Mouse (Mus musculus): ENCODE measurements around the gene Asnsd1. TPM values are rescaled to one million over a fixed set of nuclear protein-coding genes. Genes with fewer than 3 reads are reported as not detected.

Gene Asnsd1
- polyA plus RNA-seq, 1 experiment from 2014 or later, result 45.5 TPM

- Histone ChIP-seq H3K9me3 (ENCODE audit: control insufficient read depth) (no peaks in the 10 kb centered on the region), H3K4me1 (replicated peaks; ENCODE audit: control insufficient read depth, insufficient read depth, low read length) (0 out of 2 replicates have a peak, but pooled peaks cover 3% of the 10 kb centered on the region), H3K27me3 (replicated peaks; ENCODE audit: control insufficient read depth, insufficient read depth, low read length) (no peaks in the 10 kb centered on the region), H3K9ac (ENCODE audit: low read depth, low read length) (no peak overlapping the region), H3K36me3 (ENCODE audit: control insufficient read depth, insufficient read depth) (0 out of 2 replicates have a peak, but pooled peaks cover 2% of the 10 kb centered on the region), H3K4me3 (ENCODE audit: low read depth, low read length) (no peak overlapping the region), H3K27ac (ENCODE audit: low read depth, low read length) (no peak overlapping the region), H3K4me2 (replicated peaks; ENCODE audit: low read depth) (no peak overlapping the region)
- WGBS, result 51% methylated on average over 5 of the region's 5 CpGs
- ATAC-seq, result peak; percentile 81
- peak; percentile 19; the same call in 1 of the 2 replicates for TF ChIP-seq CTCF (IDR thresholded peaks at IDR 0.05; ENCODE audit: low read depth)
Observed at GRCm38 (mm10) chr1:53323254-53323653, 29.3 kb downstream of the Asnsd1 start.

GRCm38 (mm10) chr1:53321662-53322344, 30.7 kb downstream of the Asnsd1 start:
- no peak for ATAC-seq
- no peaks in the 10 kb centered on the region for H3K9me3 ChIP-seq (ENCODE audit: control insufficient read depth)
- H3K4me2 ChIP-seq (replicated peaks; ENCODE audit: low read depth), result no peak overlapping the region
- H3K27me3 ChIP-seq (replicated peaks; ENCODE audit: control insufficient read depth, insufficient read depth, low read length), result no peaks in the 10 kb centered on the region
- no peak overlapping the region for H3K4me3 ChIP-seq (ENCODE audit: low read depth, low read length)
- no peak overlapping the region for H3K9ac ChIP-seq (ENCODE audit: low read depth, low read length)
- peaks cover 7% of the 10 kb centered on the region; the same call in 1 of the 2 replicates for H3K36me3 ChIP-seq (ENCODE audit: control insufficient read depth, insufficient read depth)
- H3K4me1 ChIP-seq (replicated peaks; ENCODE audit: control insufficient read depth, insufficient read depth, low read length), result 0 out of 2 replicates have a peak, but pooled peaks cover 3% of the 10 kb centered on the region
- TF ChIP-seq CTCF (IDR thresholded peaks at IDR 0.05; ENCODE audit: low read depth), result no peak
- WGBS, result 92% methylated on average over 4 of the region's 4 CpGs
- H3K27ac ChIP-seq (ENCODE audit: low read depth, low read length), result no peak overlapping the region

GRCm38 (mm10) chr1:53312989-53313967, 39.3 kb downstream of the Asnsd1 start, which contains the start of gene Osgepl1:
Gene Osgepl1, plus strand, starts transcription at chr1:53313624.
- 1% methylated on average over 27 of the region's 27 CpGs for WGBS
- peak within 1 kb of the TSS; percentile 74 for H3K4me3 ChIP-seq (ENCODE audit: low read depth, low read length)
- no peaks in the 10 kb centered on the region for H3K4me1 ChIP-seq (replicated peaks; ENCODE audit: control insufficient read depth, insufficient read depth, low read length)
- peak; percentile 58 for TF ChIP-seq CTCF (IDR thresholded peaks at IDR 0.05; ENCODE audit: low read depth)
- H3K9me3 ChIP-seq (ENCODE audit: control insufficient read depth), result no peaks in the 10 kb centered on the region
- H3K4me2 ChIP-seq (replicated peaks; ENCODE audit: low read depth), result peak within 1 kb of the TSS; percentile 80
- H3K36me3 ChIP-seq (ENCODE audit: control insufficient read depth, insufficient read depth), result peaks cover 11% of the 10 kb centered on the region
- H3K27me3 ChIP-seq (replicated peaks; ENCODE audit: control insufficient read depth, insufficient read depth, low read length), result no peaks in the 10 kb centered on the region
- peak; percentile 96 for ATAC-seq
- peak within 1 kb of the TSS; percentile 80 for H3K27ac ChIP-seq (ENCODE audit: low read depth, low read length)
- peak within 1 kb of the TSS; percentile 72 for H3K9ac ChIP-seq (ENCODE audit: low read depth, low read length)

- ATAC-seq, result no peak
- no peak for TF ChIP-seq CTCF (IDR thresholded peaks at IDR 0.05; ENCODE audit: low read depth)
- no peak overlapping the region for H3K9ac ChIP-seq (ENCODE audit: low read depth, low read length)
- H3K4me1 ChIP-seq (replicated peaks; ENCODE audit: control insufficient read depth, insufficient read depth, low read length), result no peaks in the 10 kb centered on the region
- H3K9me3 ChIP-seq (ENCODE audit: control insufficient read depth), result no peaks in the 10 kb centered on the region
- H3K4me3 ChIP-seq (ENCODE audit: low read depth, low read length), result no peak overlapping the region
- H3K27ac ChIP-seq (ENCODE audit: low read depth, low read length), result no peak overlapping the region
- H3K36me3 ChIP-seq (ENCODE audit: control insufficient read depth, insufficient read depth), result 0 out of 2 replicates have a peak, but pooled peaks cover 4% of the 10 kb centered on the region
- H3K27me3 ChIP-seq (replicated peaks; ENCODE audit: control insufficient read depth, insufficient read depth, low read length), result no peaks in the 10 kb centered on the region
- 66% methylated on average over 4 of the region's 4 CpGs for WGBS
- no peak overlapping the region for H3K4me2 ChIP-seq (replicated peaks; ENCODE audit: low read depth)
Observed at GRCm38 (mm10) chr1:53300506-53300905, 52.0 kb downstream of the Asnsd1 start.

- Histone ChIP-seq H3K4me2 (replicated peaks; ENCODE audit: low read depth) (peak within 1 kb of the TSS; percentile 79), H3K9ac (ENCODE audit: low read depth, low read length) (peak within 1 kb of the TSS; percentile 78), H3K36me3 (ENCODE audit: control insufficient read depth, insufficient read depth) (0 out of 2 replicates have a peak, but pooled peaks cover 4% of the 10 kb centered on the region), H3K4me3 (ENCODE audit: low read depth, low read length) (peak within 1 kb of the TSS; percentile 73), H3K27ac (ENCODE audit: low read depth, low read length) (peak within 1 kb of the TSS; percentile 91), H3K9me3 (ENCODE audit: control insufficient read depth) (no peaks in the 10 kb centered on the region), H3K27me3 (replicated peaks; ENCODE audit: control insufficient read depth, insufficient read depth, low read length) (no peaks in the 10 kb centered on the region), H3K4me1 (replicated peaks; ENCODE audit: control insufficient read depth, insufficient read depth, low read length) (0 out of 2 replicates have a peak, but pooled peaks cover 2% of the 10 kb centered on the region)
- WGBS, result under 1% methylated on average over 66 of the region's 66 CpGs
- ATAC-seq, result peak; percentile 100
- peak; percentile 37 for TF ChIP-seq CTCF (IDR thresholded peaks at IDR 0.05; ENCODE audit: low read depth)
Observed at GRCm38 (mm10) chr1:53296581-53297383, 55.8 kb downstream of the Asnsd1 start, which contains the start of the genes Pms1, Ormdl1 and Gm28778. Gene Pms1, minus strand, starts transcription at chr1:53297018. Gene Ormdl1, plus strand, starts transcription at chr1:53297095. Gene Gm28778, plus strand, starts transcription at chr1:53297111.

Other genes with a start within 250 kb of the Asnsd1 start
- not detected in 2 replicates for gene 1700019A02Rik, start 165.1 kb downstream of the Asnsd1 start, polyA plus RNA-seq (2015; fragmentation: Nextera tagmentation; extraction: Ambion mirVana)
- gene Pms1, start 55.7 kb downstream of the Asnsd1 start, polyA plus RNA-seq (2015; fragmentation: Nextera tagmentation; extraction: Ambion mirVana), result 5.4 and 6.8 TPM in 2 replicates
- 60.5 and 65.8 TPM in 2 replicates for gene Ormdl1, start 55.7 kb downstream of the Asnsd1 start, polyA plus RNA-seq (2015; fragmentation: Nextera tagmentation; extraction: Ambion mirVana)
- not detected in 2 replicates for gene Gm28778, start 55.6 kb downstream of the Asnsd1 start, polyA plus RNA-seq (2015; fragmentation: Nextera tagmentation; extraction: Ambion mirVana)
- 21.0 and 21.1 TPM in 2 replicates for gene Osgepl1, start 39.1 kb downstream of the Asnsd1 start, polyA plus RNA-seq (2015; fragmentation: Nextera tagmentation; extraction: Ambion mirVana)
- gene Asdurf, start 133 bp downstream of the Asnsd1 start, polyA plus RNA-seq (2015; fragmentation: Nextera tagmentation; extraction: Ambion mirVana), result 10.7 and 12.5 TPM in 2 replicates
- gene Gm28551, start 85 bp downstream of the Asnsd1 start, polyA plus RNA-seq (2015; fragmentation: Nextera tagmentation; extraction: Ambion mirVana), result 0.23 and 0.35 TPM in 2 replicates

All from intestine, postnatal 0 days (tissue).